Mouse (Mus musculus): ENCODE results near the gene Nr2f2. TPM values are rescaled to one million over a fixed set of nuclear protein-coding genes. Genes with fewer than 3 reads are reported as not detected.

Gene Nr2f2
- polyA plus RNA-seq, 1 experiment from 2014 or later: 55.5 TPM

- Histone ChIP-seq H3K4me2 (ENCODE audit: low read depth, low read length) (peak overlapping the region; percentile 86), H3K27ac (replicated peaks; ENCODE audit: low read depth, low read length) (peak overlapping the region; percentile 98), H3K4me1 (ENCODE audit: control insufficient read depth, insufficient read depth, low read length) (no peaks in the 10 kb centered on the region), H3K9ac (ENCODE audit: low read depth, low read length) (peak overlapping the region; percentile 82), H3K9me3 (ENCODE audit: control insufficient read depth, low read length) (no peaks in the 10 kb centered on the region), H3K4me3 (ENCODE audit: low read depth, low read length) (peak overlapping the region; percentile 61), H3K36me3 (ENCODE audit: control insufficient read depth, insufficient read depth, low read length) (peaks cover 22% of the 10 kb centered on the region; the same call in 1 of the 2 replicates), H3K27me3 (replicated peaks; ENCODE audit: control insufficient read depth, insufficient read depth, low read length) (peaks cover 4% of the 10 kb centered on the region)
- DNase-seq (ENCODE audit: low spot score): no peak
- 11% methylated on average over 17 of the region's 17 CpGs for WGBS
- ATAC-seq (ENCODE audit: low read depth): no peak
Measured at GRCm38 (mm10) chr7:70357516-70358019, 9.0 kb downstream of the Nr2f2 start.

- DNase-seq (ENCODE audit: low spot score) (no peak), ATAC-seq (ENCODE audit: low read depth) (no peak)
- 33% methylated on average over 3 of the region's 3 CpGs for WGBS
- H3K27me3 ChIP-seq (replicated peaks; ENCODE audit: control insufficient read depth, insufficient read depth, low read length): no peaks in the 10 kb centered on the region; the same call in 1 of the 2 replicates
- no peaks in the 10 kb centered on the region for H3K9me3 ChIP-seq (ENCODE audit: control insufficient read depth, low read length)
- H3K4me2 ChIP-seq (ENCODE audit: low read depth, low read length): peak overlapping the region; percentile 86
- H3K27ac ChIP-seq (replicated peaks; ENCODE audit: low read depth, low read length): peak overlapping the region; percentile 98
- H3K4me3 ChIP-seq (ENCODE audit: low read depth, low read length): peak overlapping the region; percentile 61
- H3K36me3 ChIP-seq (ENCODE audit: control insufficient read depth, insufficient read depth, low read length): peaks cover 25% of the 10 kb centered on the region; the same call in 1 of the 2 replicates
- H3K4me1 ChIP-seq (ENCODE audit: control insufficient read depth, insufficient read depth, low read length): peaks cover 5% of the 10 kb centered on the region; the same call in 1 of the 2 replicates
- H3K9ac ChIP-seq (ENCODE audit: low read depth, low read length): peak overlapping the region; percentile 82
Measured at GRCm38 (mm10) chr7:70356691-70357515, 9.6 kb downstream of the Nr2f2 start.

GRCm38 (mm10) chr7:70355691-70356568, 10.6 kb downstream of the Nr2f2 start:
- no peaks in the 10 kb centered on the region for H3K9me3 ChIP-seq (ENCODE audit: control insufficient read depth, low read length)
- peaks cover 25% of the 10 kb centered on the region; the same call in 1 of the 2 replicates for H3K36me3 ChIP-seq (ENCODE audit: control insufficient read depth, insufficient read depth, low read length)
- no peak for DNase-seq (ENCODE audit: low spot score)
- no peaks in the 10 kb centered on the region; the same call in 1 of the 2 replicates for H3K27me3 ChIP-seq (replicated peaks; ENCODE audit: control insufficient read depth, insufficient read depth, low read length)
- H3K4me2 ChIP-seq (ENCODE audit: low read depth, low read length): peak overlapping the region; percentile 86
- H3K9ac ChIP-seq (ENCODE audit: low read depth, low read length): peak overlapping the region; percentile 82
- no peak for ATAC-seq (ENCODE audit: low read depth)
- peak overlapping the region; percentile 61 for H3K4me3 ChIP-seq (ENCODE audit: low read depth, low read length)
- WGBS: 22% methylated on average over 5 of the region's 5 CpGs
- H3K27ac ChIP-seq (replicated peaks; ENCODE audit: low read depth, low read length): peak overlapping the region; percentile 46; the same call in 1 of the 2 replicates
- H3K4me1 ChIP-seq (ENCODE audit: control insufficient read depth, insufficient read depth, low read length): peaks cover 5% of the 10 kb centered on the region; the same call in 1 of the 2 replicates

- H3K27me3 ChIP-seq (replicated peaks; ENCODE audit: control insufficient read depth, insufficient read depth, low read length): no peaks in the 10 kb centered on the region; the same call in 1 of the 2 replicates
- DNase-seq (ENCODE audit: low spot score) (no peak), ATAC-seq (ENCODE audit: low read depth) (no peak)
- H3K9ac ChIP-seq (ENCODE audit: low read depth, low read length): peak overlapping the region; percentile 82
- no peaks in the 10 kb centered on the region for H3K9me3 ChIP-seq (ENCODE audit: control insufficient read depth, low read length)
- 28% methylated on average over 2 of the region's 2 CpGs for WGBS
- peak overlapping the region; percentile 46; the same call in 1 of the 2 replicates for H3K27ac ChIP-seq (replicated peaks; ENCODE audit: low read depth, low read length)
- H3K4me2 ChIP-seq (ENCODE audit: low read depth, low read length): peak overlapping the region; percentile 86
- H3K36me3 ChIP-seq (ENCODE audit: control insufficient read depth, insufficient read depth, low read length): peaks cover 25% of the 10 kb centered on the region; the same call in 1 of the 2 replicates
- peaks cover 6% of the 10 kb centered on the region; the same call in 1 of the 2 replicates for H3K4me1 ChIP-seq (ENCODE audit: control insufficient read depth, insufficient read depth, low read length)
- H3K4me3 ChIP-seq (ENCODE audit: low read depth, low read length): peak overlapping the region; percentile 61
Measured at GRCm38 (mm10) chr7:70355357-70355620, 11.2 kb downstream of the Nr2f2 start.

- Histone ChIP-seq H3K9me3 (ENCODE audit: control insufficient read depth, low read length) (no peaks in the 10 kb centered on the region), H3K27me3 (replicated peaks; ENCODE audit: control insufficient read depth, insufficient read depth, low read length) (no peaks in the 10 kb centered on the region; the same call in 1 of the 2 replicates), H3K9ac (ENCODE audit: low read depth, low read length) (peak overlapping the region; percentile 82), H3K4me2 (ENCODE audit: low read depth, low read length) (peak overlapping the region; percentile 86), H3K27ac (replicated peaks; ENCODE audit: low read depth, low read length) (peak overlapping the region; percentile 46), H3K4me3 (ENCODE audit: low read depth, low read length) (peak overlapping the region; percentile 61), H3K4me1 (ENCODE audit: control insufficient read depth, insufficient read depth, low read length) (peaks cover 10% of the 10 kb centered on the region; the same call in 1 of the 2 replicates), H3K36me3 (ENCODE audit: control insufficient read depth, insufficient read depth, low read length) (peaks cover 25% of the 10 kb centered on the region; the same call in 1 of the 2 replicates)
- DNase-seq (ENCODE audit: low spot score) (no peak), ATAC-seq (ENCODE audit: low read depth) (no peak)
- 17% methylated on average over 14 of the region's 14 CpGs for WGBS
Measured at GRCm38 (mm10) chr7:70354606-70355356, 11.8 kb downstream of the Nr2f2 start.

- peaks cover 24% of the 10 kb centered on the region; the same call in 1 of the 2 replicates for H3K36me3 ChIP-seq (ENCODE audit: control insufficient read depth, insufficient read depth, low read length)
- peak overlapping the region; percentile 96 for H3K27ac ChIP-seq (replicated peaks; ENCODE audit: low read depth, low read length)
- H3K9ac ChIP-seq (ENCODE audit: low read depth, low read length): peak overlapping the region; percentile 87
- peaks cover 14% of the 10 kb centered on the region for H3K27me3 ChIP-seq (replicated peaks; ENCODE audit: control insufficient read depth, insufficient read depth, low read length)
- peaks cover 22% of the 10 kb centered on the region for H3K4me1 ChIP-seq (ENCODE audit: control insufficient read depth, insufficient read depth, low read length)
- no peaks in the 10 kb centered on the region for H3K9me3 ChIP-seq (ENCODE audit: control insufficient read depth, low read length)
- H3K4me2 ChIP-seq (ENCODE audit: low read depth, low read length): peak overlapping the region; percentile 80
- no peak for ATAC-seq (ENCODE audit: low read depth)
- DNase-seq (ENCODE audit: low spot score): no peak
- H3K4me3 ChIP-seq (ENCODE audit: low read depth, low read length): peak overlapping the region; percentile 67
- 15% methylated on average over 4 of the region's 4 CpGs for WGBS
Measured at GRCm38 (mm10) chr7:70353151-70353550, 13.4 kb downstream of the Nr2f2 start.

GRCm38 (mm10) chr7:70352617-70353016, 13.9 kb downstream of the Nr2f2 start:
- no peaks in the 10 kb centered on the region for H3K9me3 ChIP-seq (ENCODE audit: control insufficient read depth, low read length)
- DNase-seq (ENCODE audit: low spot score) (no peak), ATAC-seq (ENCODE audit: low read depth) (no peak)
- peak overlapping the region; percentile 67 for H3K4me3 ChIP-seq (ENCODE audit: low read depth, low read length)
- peaks cover 19% of the 10 kb centered on the region for H3K27me3 ChIP-seq (replicated peaks; ENCODE audit: control insufficient read depth, insufficient read depth, low read length)
- peak overlapping the region; percentile 96 for H3K27ac ChIP-seq (replicated peaks; ENCODE audit: low read depth, low read length)
- peaks cover 22% of the 10 kb centered on the region for H3K4me1 ChIP-seq (ENCODE audit: control insufficient read depth, insufficient read depth, low read length)
- peak overlapping the region; percentile 87 for H3K9ac ChIP-seq (ENCODE audit: low read depth, low read length)
- peak overlapping the region; percentile 80 for H3K4me2 ChIP-seq (ENCODE audit: low read depth, low read length)
- WGBS: 18% methylated on average over 3 of the region's 3 CpGs
- peaks cover 22% of the 10 kb centered on the region; the same call in 1 of the 2 replicates for H3K36me3 ChIP-seq (ENCODE audit: control insufficient read depth, insufficient read depth, low read length)
